Mouse (Mus musculus) ovary, adult 18-20 months (tissue): ENCODE measurements at regions not wholly inside any gene's neighbourhood (a gene's known extent, or its start where the extent isn't known, plus 50 kb on each side); places are given as distances from the start of the nearest gene placed in this dataset.

Source experiments
- DNase-seq: peaks from one replicate; pipeline ENCODE4 v3.0.0; 2022; ENCODE audit warnings: low spot score, mixed read lengths

DNA sequence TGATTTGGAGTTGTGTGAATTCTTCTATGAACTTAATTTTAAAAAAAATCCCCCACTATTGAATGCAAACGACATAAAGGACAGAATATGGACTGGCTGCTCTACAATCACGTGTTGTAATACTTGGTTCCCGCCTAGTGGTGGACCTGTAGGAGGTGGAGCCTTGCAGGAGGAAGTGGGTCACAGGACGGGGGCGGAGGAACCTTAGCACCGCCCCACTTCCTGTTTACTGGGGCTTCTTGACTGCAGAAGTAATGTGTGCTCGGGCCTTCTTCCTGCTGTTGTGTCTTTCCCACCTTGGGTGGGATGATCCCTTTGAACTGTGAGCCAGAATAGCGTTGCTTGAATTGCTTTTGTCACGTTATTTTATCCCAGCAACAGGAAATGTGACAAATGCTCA is 52.2 kb upstream of the Tmem108 start:
- no peak for DNase-seq

DNA sequence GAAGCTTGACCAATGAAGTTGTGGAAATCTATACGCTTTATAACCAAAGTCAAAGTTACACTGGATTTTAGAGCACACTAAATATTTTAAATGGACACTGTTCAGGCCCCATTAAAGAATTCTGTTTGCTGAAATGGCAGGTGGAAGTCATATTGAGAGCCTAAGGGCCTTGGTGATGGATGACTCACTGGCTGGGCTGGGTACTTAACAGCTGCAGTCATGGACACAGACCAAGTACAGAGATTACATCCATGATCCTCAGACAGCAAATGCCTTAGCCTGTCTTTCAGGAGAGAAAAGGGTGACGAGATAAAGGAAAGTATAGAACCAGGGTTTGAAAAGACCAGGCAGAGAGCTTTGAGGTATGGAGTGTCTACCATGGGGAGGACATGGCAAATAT is 57.4 kb upstream of the Tmem108 start:
- no peak for DNase-seq

DNA sequence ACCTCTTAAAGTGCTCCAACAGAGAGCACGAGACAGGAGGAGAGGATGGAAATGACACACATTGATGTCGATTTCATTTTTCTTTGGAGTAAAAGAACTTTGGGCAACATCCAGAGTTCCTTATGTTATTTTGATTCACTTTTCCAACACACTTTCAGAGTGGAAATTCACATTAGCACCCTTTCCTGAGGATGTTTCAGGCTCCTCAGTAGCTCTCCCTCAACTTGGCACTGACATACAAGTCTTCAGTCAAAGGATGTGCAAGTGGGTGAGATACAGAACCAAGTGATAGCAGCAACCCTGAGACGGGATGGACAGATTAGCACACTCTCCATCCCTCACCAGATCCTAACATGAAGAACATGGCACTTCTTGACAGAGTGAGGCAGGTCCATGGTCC is 60.0 kb upstream of the Tmem108 start:
- DNase-seq = no peak

DNA sequence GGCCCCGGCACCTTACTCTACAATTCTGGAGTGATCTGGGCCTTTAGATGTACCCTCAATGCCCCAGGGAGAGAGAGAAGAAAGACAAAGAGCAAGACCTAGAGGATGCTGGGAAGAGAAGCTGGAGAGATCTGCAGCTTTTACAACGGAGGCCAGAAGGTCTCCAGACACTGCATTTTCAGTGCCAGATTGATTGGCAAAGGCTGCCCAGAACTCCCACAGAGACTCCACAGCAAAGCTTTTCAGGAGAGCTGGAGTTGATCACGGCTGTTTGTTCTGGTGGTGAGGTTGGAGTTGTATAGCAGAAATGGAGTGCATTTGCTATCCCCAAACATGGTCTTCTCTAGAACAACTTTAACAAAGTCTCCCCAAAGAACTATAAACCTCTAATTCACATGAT is 61.9 kb upstream of the Tmem108 start:
- no peak for DNase-seq

DNA sequence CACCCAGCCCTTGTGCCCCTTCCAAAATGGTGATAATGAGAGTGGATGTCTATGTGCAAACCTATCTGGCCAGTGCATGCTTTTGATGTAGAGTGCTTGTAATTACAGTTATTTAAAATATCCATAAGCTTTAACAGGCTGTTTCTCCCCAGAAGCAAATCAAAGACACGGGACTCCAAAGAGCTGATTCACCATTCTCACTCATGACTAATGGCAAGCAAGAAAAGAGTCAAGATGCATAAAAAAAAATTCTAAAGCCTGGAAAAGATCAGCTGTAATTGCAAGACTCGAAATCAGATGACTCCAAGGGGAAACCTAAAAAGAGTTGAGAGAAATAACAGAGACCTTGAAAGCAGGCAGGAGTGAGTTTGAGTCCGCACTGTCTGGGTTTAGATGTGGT is 79.6 kb upstream of the Tmem108 start:
- no peak for DNase-seq

DNA sequence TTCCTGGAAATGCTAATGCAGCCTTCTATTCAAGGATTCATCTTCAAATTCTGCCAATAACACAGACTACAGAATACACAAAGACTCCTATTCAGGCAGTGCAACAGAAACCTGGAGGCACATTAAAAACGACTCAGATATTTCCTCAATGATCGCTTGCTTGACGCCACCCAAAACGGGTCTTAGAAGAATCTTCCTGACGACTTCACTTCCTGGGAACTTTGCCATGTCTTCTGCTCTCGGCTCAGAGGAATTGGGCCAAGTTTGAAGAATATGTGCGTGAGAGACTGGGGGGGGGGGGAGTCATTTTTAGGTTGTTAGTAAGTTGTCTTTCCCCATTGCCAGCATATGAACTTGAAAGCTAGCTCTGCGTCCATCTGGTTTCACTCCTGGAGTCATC is 82.2 kb upstream of the Tmem108 start:
- DNase-seq = no peak

DNA sequence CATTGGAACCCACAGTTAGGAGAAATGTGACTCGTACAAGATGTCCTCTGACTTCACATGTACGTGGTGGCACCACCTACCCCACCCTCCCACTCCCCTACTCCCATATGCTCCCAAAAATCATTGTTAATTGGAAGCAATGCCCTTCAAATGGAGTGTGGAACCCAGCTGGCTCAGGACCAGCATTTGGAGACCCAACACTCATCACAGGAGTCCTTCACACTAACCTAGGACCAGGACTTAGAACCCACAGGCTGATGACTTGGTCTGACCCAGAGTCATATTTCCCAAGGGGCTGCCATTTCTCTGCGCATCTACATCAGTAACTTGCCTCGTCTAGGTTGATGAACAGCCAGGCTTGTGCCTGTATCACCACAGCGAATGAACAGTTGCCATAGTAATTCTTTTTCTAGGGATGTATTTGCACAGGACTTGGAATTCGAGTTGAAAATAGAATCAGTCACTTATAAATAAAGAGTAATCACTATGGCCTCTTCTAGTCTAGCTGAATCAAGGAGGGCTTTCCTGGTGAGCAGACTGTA is 84.3 kb upstream of the Tmem108 start:
- DNase-seq = no peak

DNA sequence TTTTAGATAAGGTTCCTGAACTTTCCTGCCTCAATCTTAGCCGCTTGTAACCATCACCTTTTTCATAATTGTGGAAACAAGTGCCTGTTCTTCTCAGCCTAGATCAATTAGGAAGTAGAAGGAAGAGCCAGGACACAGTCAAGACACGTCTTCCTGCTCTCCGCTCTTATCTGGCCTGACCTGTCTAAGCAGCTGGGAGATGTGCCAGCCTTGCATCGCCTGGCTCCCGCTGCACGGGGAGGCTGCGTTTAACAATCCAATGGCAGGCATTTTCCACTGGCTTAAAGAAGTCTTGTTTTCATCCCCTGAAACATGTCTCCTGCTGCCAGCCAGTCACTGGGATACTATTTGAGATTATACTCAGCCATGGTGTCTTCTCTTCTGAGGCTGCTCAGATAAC is 86.3 kb upstream of the Tmem108 start:
- no peak for DNase-seq

DNA sequence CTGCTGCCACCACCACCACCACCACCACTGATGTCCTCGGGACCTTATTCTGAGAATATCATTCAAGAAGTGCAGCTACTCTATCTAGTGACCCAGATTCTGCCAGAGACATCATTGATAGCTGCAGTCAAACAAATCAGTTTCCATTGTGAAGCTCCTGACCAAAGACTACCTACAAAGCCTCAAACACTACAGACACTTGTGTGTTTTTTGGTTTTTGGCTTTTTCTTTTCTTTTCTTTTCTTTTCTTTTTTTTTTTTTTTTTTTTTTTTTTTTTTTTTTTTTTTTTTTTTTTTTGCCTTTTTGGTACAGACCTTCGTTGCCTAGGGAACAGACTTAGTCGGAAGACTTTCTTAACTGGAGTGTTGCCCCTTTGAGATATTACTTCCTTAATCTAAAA is 87.4 kb upstream of the Tmem108 start:
- DNase-seq = no peak

DNA sequence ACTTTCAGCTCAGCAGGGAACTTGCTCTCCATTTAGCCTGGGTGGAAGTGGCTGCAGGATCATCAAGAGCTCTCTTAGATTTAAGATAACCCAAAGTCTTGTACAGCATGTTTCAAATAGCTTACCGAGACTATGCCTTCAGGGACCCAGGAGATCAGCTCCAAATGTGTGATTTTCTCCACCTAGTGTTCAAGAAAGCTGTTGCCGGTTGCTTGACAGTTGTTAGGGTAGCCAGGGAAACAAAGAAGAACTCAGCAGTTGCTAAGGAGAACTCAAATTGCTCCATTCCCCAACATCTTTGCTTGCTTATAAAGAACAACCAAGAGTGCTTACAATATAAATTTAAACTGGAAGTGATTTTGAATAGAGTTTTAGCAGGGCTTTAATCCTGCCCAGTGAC is 91.1 kb upstream of the Tmem108 start:
- no peak for DNase-seq

DNA sequence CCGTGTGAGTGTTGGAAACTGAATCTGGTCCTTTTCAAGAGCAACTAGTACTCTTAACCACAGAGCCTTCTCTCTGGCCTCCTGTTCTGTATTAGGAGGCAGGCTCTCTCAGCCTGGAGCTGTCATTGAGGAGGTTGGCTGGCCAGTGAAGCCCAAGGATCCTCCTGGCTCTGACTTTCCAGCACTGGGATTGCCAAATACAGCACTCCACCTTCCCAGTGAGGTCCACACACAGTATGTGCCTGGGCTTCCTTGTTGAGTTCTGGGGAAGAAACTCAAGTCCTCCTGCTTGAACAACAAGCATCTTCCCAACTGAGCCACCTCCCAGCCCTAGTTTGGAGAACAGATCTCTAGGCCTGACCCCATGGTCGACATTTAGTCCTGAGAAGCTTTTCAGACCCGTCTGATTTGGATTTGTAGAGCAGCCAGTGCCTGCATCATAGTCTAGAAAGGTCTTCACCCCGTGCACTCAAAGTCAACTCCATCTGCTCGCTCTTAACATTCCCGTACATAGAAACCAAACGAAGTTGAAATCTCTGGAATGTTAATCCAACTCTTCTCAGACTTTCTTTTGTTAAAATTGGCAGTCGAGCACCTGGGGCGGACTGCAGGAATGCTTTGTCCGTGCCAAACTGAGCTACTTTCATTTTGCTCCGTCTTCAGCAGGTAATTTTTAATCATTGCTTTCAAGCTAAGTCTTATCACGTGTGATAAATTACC is 99.2 kb upstream of the Tmem108 start:
- DNase-seq = no peak

DNA sequence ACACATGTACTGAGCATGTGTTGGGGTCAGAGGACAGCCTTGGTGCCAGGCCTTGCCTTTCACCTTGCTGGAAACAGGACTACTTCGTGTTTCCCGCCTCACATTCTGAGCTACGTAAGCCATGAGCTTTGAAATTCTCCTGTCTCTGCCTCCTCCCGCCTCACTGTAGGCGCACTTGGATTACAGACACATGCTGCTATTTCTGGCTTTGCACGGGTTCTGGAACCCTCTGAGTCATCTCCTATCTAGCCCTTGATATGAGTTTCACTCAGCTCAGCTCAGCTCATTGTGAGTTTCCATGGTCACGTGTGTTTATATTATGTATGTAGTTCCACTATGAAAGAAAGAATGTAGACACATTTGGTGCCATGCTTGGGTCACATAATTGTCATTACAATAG is 100.9 kb upstream of the Tmem108 start:
- no peak for DNase-seq

DNA sequence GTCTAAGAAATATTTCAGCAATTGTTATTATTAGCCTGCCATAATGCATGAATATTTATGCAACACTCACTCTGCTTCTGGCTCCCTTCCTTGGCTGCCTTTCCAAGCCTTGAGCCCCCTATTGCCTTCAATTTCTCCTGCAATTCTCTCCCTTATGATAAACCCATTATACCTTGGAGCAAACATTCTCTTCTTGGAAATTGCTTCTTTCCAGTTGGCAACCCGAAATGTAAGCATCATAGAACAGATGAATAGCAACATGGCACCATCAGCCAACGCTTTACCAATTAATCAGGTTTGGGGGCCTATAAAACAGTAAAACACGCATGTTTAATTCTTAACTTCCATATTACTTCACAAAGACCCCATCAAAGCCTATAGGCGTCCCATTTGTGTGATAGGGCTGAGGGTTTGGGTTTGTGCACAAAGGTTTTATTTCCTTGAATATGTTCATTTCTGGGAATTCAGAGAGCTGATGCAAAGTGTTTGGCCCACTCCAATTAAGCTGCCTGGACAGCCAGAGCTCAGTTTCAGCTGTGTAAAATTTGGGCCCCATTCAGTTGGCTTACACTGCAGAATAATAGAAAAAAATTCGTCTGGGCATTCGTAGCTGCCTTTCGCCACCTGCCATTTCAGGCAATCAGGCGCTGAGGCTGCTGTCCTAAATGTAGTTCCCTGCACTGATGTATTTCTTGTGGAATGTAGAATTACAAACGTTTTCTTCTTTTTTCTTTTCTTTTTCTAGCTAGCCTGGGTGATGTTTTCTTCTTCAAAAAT is 106.0 kb upstream of the Tmem108 start:
- DNase-seq = no peak

DNA sequence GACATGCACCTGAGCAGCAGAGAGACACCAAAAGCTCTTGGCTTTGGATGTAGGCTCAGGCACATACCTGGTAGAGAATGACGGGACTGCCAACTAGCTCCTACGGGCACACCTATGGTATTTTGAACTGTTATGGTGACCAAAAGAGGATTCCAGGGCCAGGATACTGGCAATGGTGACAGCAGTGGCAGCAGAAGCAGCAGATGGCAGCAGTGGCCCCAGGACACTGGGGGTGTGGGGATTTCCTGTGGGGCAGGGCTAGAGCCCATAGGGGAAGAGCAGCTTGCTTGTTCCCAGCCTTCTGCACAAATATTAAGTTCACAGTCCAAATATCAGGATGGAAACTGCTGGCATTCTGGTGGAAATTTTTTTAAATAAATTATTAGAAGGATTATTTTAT is 107.6 kb upstream of the Tmem108 start:
- no peak for DNase-seq

DNA sequence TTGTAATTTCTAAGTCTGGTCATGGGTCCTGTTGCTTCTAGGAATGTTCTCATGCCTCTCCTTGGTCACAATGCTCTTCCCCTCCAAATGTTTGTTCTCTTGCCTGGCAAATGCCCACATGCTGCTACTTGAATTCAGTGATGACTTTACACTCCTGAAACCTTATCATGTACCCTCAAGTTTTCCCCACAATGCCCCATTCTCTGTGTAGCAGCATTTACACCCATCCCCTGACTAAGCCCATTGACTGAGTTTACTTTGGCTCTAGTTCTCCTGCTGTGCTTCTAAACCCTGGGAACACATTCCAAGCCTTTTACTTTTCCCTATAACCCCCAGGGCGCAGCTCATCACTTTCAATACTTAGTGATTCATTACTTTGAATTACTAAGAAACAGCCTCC is 110.5 kb upstream of the Tmem108 start:
- DNase-seq = no peak

DNA sequence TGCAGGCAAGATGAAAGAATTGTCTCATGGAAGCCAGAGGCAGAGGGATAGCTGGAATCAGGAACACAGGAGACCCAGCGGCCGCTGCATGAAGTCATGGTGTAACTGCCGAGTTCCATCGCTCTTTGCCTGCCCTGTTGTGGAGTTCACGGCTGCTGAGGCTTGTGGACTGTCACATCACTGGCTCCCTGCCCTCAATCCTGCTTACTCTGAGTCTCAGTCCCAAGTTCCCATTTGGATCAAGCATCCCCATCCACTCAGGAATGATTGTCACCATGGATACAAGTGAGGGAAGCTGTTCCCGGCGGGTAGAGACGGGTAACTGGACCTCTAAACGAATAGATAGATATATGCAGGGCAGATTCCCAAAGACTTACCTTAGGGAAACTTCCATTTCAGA is 112.2 kb upstream of the Tmem108 start:
- no peak for DNase-seq

DNA sequence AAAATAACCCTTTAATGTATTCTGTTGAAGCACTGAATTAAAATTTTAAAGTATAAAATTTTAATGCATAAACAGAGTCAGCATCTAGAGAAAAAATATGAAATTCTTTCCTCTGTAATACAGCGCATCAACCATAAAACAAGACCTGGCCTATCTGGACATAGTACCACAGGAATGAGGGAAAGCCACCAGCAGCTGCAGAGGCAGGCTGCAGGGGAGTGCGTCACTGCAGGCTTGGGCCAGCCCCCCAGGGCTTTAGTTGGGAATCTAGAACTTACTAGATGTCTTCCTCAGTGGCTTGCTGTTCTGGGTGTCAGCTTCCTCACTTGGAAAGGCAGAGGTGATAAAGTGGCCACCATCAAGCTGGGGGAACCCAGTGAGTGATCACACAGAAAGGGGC is 116.2 kb upstream of the Tmem108 start:
- no peak for DNase-seq

DNA sequence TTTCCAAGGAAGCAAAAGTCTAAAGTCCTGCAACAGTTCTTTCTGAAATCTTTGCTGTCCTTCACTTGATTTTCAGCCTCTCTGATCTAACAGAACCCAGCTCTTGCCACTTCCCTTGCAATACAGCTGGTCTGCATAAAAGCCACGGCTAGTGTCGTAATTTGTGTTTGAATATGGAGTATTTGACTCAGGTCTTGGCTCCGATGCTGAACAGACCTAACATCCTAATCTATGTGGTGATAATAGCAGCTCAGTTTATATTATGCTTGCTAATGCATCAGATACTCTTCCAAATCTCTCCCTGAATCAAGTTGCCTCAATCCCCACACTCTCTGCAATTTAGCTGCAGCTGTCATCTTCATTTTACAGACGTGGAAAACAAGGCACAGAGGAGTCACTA is 109.5 kb upstream of the Nphp3 start:
- no peak for DNase-seq

DNA sequence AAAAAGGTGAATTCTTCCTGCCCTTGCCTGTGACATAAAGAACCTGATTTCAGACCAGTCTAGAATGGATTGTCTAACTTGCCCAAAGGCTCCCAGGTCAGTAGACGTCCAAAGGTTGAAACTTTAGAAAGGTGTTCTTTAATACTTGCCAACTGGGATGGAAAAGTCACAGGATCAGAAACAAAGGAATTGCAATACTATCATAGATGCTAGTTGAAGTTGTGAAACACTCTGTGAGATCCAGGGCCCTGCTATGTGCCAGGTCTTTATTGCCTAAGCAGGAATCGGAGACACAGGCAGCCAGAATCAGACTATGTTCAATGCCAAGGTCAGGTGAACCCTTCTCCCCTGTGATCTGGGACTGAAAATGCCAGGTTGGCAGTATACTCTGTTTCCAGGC is 108.0 kb upstream of the Nphp3 start:
- DNase-seq = no peak

DNA sequence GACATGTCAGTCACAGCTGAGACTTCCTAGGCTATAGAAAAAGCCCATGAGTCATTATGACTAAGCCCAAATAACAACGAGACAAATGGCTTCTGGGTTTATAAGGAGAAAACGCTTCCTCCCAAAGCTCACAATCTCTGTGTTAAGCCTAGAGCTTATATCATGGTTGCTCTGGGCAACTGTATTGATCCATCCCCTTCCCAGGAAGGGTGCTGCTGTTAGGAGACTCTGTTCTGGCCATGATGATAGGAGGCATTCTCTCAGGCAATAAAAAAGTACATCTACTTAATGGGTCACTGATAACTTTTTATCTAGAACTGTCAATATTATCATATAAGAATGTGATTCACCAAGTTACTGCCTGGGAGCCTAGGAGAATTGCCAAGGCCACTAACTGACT is 103.0 kb upstream of the Nphp3 start:
- peak; percentile 21 for DNase-seq

DNA sequence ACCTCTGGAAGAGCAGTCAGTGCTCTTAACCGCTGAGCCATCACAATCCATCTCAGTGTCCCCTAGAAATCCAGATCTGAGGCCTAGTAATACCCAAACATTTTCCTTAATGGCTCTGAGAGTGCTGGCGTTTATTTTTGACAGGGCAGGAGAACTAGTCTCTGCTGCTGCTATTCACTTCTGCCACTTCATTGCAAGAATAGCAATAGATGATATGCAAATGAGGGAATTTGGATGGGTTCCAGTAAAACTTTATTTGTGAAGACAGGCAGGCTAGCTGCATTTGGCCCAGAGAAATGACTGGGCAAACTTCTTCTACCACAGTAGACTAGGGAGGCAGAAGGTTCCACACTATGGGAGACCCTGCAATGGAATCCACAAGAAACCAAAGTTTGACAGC is 91.0 kb upstream of the Nphp3 start:
- DNase-seq = no peak

DNA sequence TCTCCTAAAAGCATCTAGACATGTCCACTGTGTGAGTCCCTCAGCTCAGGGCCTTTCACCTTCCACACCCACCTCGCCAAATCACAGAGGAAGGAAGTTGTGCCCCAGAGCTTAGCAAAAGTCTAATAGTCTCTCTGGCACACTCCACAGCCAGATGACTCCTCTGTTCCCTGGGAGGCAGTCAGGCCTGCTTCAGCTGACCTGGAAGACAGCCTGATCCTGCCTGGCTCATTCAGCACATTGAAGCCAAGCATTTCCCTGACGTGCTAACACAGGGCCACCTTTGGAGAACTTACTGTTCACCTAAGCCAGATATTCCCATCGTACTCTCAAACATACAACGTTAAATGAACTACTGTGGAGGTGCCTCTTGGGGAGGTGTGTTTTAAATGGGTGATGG is 87.2 kb upstream of the Nphp3 start:
- DNase-seq = no peak

DNA sequence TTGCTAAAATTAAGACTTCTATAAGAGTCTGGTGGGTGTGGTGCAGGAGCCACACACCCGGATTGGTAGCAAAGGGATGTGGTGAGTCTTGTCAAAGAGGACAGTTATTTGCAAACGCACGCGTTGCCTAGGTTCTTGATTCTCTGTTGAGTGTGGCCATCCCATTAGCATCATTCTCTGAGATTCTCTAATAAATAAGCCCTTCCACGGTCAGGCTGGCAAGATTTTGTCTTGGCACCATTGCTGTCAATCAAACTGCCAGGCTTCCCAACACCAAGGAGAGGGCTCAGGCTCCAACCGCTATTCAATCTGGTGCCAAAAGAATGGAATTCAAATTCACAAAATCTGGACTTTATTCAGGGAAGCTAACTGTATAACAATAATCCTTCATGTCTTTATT is 84.6 kb upstream of the Nphp3 start:
- no peak for DNase-seq

DNA sequence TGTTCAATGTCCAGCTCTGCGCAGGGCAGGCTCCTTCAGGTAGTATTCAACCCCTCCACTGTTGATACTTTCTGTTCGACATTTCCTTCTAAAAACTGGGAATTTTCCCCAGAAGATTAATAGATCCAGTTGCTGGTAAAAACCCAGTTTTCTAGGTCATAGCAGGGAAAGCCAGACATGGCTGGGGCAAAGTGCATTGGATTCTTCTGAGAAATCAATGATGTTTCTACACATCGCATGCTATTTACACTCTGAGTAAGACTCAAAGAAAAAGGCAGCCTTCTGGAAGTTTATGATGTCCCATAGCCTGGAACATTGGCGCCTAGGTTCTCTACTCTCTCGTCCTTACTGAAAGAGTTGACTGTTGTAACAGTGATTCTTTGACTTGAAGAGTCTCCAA is 80.0 kb upstream of the Nphp3 start:
- no peak for DNase-seq
